Mouse (Mus musculus): Measurements from ENCODE around the gene Rabgap1l. TPM values are rescaled to one million over a fixed set of nuclear protein-coding genes. Genes with fewer than 3 reads are reported as not detected.

Gene Rabgap1l
- polyA plus RNA-seq, 1 experiment, result 14.2 TPM

DNA sequence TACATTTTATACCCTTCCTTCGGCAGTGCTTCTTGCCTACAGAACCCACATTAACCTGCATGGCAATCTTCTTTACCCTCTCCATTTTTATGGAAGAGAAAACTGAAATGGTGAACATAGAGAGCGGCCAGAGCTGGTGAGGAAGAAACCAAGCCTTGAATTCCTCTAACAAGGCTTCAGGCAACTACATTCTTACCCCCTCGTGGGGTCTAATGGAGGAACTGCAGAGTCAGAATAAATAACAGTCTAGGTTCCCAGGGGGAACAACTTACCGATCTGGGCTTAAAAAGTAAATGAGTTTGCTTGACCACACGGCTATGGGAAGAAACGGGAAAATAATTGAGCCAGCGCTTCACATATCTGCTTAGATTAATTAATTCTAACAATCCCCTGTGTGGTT lies 463.2 kb downstream of the Rabgap1l start:
- Histone ChIP-seq H3K4me3 (ENCODE audit: control insufficient read depth, low read depth, low read length) (no peak overlapping the region), H3K36me3 (ENCODE audit: control insufficient read depth, insufficient read depth, low read length) (no peaks in the 10 kb centered on the region), H3K4me1 (ENCODE audit: control insufficient read depth, insufficient read depth, low read length) (no peaks in the 10 kb centered on the region), H3K27me3 (ENCODE audit: control insufficient read depth, insufficient read depth, low read length) (no peaks in the 10 kb centered on the region), H3K27ac (ENCODE audit: control insufficient read depth, insufficient read depth, low read depth, low read length) (no peak overlapping the region)
- TF ChIP-seq POLR2A (IDR thresholded peaks at IDR 0.05; ENCODE audit: control insufficient read depth, low read depth, low read length), result no peak
- no peak for TF ChIP-seq CTCF (IDR thresholded peaks at IDR 0.05; ENCODE audit: control insufficient read depth, insufficient read depth, insufficient replicate concordance, low read depth, low read length)

DNA sequence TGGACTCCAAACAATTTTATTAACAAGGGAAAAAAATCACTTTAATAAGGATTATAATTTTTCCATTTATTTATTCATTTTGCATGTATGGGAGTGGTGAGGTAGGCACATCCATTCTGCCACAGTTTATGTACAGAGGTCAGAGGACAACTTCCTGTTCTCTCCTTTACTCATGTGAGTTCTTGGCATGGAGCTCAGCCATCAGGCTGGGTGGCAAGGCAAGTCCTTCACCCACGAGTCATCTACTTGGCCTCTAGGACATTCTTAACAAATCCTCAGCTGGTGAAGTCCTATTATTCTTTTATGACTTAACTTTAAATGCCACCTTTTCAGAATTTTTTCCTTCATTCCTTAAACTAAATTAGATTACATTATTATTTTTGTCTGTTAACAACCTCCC lies 465.5 kb downstream of the Rabgap1l start:
- no peak for TF ChIP-seq POLR2A (IDR thresholded peaks at IDR 0.05; ENCODE audit: control insufficient read depth, low read depth, low read length)
- no peak for TF ChIP-seq CTCF (IDR thresholded peaks at IDR 0.05; ENCODE audit: control insufficient read depth, insufficient read depth, insufficient replicate concordance, low read depth, low read length)
- no peaks in the 10 kb centered on the region for H3K27me3 ChIP-seq (ENCODE audit: control insufficient read depth, insufficient read depth, low read length)
- no peaks in the 10 kb centered on the region for H3K4me1 ChIP-seq (ENCODE audit: control insufficient read depth, insufficient read depth, low read length)
- H3K36me3 ChIP-seq (ENCODE audit: control insufficient read depth, insufficient read depth, low read length), result no peaks in the 10 kb centered on the region
- H3K4me3 ChIP-seq (ENCODE audit: control insufficient read depth, low read depth, low read length), result no peak overlapping the region
- no peak overlapping the region for H3K27ac ChIP-seq (ENCODE audit: control insufficient read depth, insufficient read depth, low read depth, low read length)

DNA sequence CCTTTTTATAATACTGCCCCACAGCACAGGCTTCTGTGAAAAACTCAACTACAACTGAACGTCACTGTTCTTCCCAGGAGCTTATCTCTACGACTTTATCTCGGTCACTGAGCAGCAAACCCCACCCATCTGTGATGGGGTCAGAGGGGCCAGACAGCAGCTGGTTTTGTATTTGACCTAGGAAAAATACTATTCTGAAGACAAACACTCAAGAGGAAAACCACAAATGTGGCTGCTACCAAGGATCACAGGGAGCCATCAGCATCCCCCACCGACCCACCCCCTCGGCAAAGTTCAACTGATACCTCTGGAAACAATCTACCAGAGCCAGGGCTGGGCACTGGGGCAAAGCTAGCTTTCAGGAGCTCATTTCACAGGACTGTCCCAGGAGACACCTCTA lies 467.5 kb downstream of the Rabgap1l start:
- H3K4me1 ChIP-seq (ENCODE audit: control insufficient read depth, insufficient read depth, low read length), result no peaks in the 10 kb centered on the region
- H3K36me3 ChIP-seq (ENCODE audit: control insufficient read depth, insufficient read depth, low read length), result no peaks in the 10 kb centered on the region
- H3K27ac ChIP-seq (ENCODE audit: control insufficient read depth, insufficient read depth, low read depth, low read length), result no peak overlapping the region
- H3K27me3 ChIP-seq (ENCODE audit: control insufficient read depth, insufficient read depth, low read length), result no peaks in the 10 kb centered on the region
- H3K4me3 ChIP-seq (ENCODE audit: control insufficient read depth, low read depth, low read length), result no peak overlapping the region
- TF ChIP-seq POLR2A (IDR thresholded peaks at IDR 0.05; ENCODE audit: control insufficient read depth, low read depth, low read length) (no peak), CTCF (IDR thresholded peaks at IDR 0.05; ENCODE audit: control insufficient read depth, insufficient read depth, insufficient replicate concordance, low read depth, low read length) (no peak)

DNA sequence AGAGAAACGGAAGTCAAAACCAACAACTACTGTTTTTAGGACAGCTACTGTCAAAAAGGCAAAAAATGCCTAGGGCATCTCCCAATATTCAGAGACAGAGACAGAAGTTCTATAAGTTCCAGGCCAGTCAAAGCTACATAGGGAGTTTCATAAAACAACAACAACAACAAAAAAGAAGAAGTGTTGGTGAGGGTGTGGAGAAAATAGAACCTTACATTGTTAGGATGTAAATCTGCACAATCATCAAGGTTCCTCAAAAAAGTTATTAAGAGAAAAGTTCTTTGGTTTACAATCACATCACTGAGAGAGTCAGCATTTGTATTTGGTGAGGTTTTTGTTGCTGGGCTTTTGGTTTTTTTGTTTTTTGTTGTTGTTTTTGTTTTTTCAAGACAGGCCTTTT lies 472.3 kb downstream of the Rabgap1l start:
- TF ChIP-seq CTCF (IDR thresholded peaks at IDR 0.05; ENCODE audit: control insufficient read depth, insufficient read depth, insufficient replicate concordance, low read depth, low read length) (no peak), POLR2A (IDR thresholded peaks at IDR 0.05; ENCODE audit: control insufficient read depth, low read depth, low read length) (no peak)

DNA sequence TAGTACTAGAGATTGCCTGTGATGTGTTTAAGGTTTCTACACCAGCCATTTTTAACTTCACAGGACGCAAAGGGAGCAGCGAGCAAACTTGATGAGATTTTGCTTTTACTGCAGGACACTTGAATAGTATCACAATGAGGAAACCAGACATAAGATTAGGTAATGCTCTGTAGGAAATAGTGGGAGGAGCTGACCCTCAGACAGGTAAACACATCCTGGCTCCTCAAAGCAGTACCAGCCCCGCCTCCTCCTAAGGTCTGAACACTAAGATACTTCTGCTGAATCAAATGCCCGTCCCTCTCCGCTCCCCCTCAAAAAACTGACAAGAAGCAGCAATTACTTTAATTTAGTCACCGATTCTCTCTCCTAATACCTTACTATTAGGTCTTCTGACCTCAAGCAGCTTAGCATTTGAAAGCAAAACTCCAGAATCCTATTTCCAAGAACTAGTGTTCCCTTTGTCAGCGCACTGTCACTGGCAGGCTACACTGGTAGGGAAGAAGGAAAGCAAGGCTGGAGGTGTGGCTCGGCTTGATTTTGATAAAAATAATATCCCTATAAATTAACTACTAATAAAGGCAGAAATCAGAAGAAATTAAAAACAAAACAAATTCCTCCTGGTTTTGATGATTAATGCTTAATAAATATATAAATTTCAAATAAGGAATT lies 474.8 kb downstream of the Rabgap1l start:
- Histone ChIP-seq H3K4me3 (ENCODE audit: control insufficient read depth, low read depth, low read length) (no peak overlapping the region), H3K4me1 (ENCODE audit: control insufficient read depth, insufficient read depth, low read length) (no peaks in the 10 kb centered on the region), H3K36me3 (ENCODE audit: control insufficient read depth, insufficient read depth, low read length) (no peaks in the 10 kb centered on the region), H3K27me3 (ENCODE audit: control insufficient read depth, insufficient read depth, low read length) (no peaks in the 10 kb centered on the region), H3K27ac (ENCODE audit: control insufficient read depth, insufficient read depth, low read depth, low read length) (no peak overlapping the region)
- TF ChIP-seq POLR2A (IDR thresholded peaks at IDR 0.05; ENCODE audit: control insufficient read depth, low read depth, low read length) (no peak), CTCF (IDR thresholded peaks at IDR 0.05; ENCODE audit: control insufficient read depth, insufficient read depth, insufficient replicate concordance, low read depth, low read length) (no peak)

More for the DNA sequence above, 472.3 kb downstream of the Rabgap1l start:
- Histone ChIP-seq H3K36me3 (ENCODE audit: control insufficient read depth, insufficient read depth, low read length) (no peaks in the 10 kb centered on the region), H3K4me3 (ENCODE audit: control insufficient read depth, low read depth, low read length) (no peak overlapping the region), H3K27me3 (ENCODE audit: control insufficient read depth, insufficient read depth, low read length) (no peaks in the 10 kb centered on the region), H3K27ac (ENCODE audit: control insufficient read depth, insufficient read depth, low read depth, low read length) (no peak overlapping the region), H3K4me1 (ENCODE audit: control insufficient read depth, insufficient read depth, low read length) (no peaks in the 10 kb centered on the region)

DNA sequence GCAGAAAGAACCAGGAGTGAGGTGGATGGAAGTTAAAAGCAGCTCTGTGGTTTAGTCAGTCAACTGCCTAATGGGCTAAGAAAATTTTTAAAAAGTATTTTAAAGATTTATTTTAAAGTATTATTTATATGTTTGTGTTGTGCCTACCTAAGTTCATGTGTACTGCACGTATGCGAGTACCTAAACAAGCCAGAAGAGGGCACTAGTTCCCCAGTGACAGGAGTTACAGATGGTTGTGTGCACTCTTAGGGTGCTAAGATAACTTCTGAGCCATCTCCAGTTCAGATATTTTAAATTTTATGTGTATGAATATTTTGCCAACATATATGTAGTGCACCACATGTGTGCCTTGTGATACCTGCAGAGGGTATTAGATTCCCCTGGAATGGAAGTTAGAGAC lies 476.8 kb downstream of the Rabgap1l start:
- no peaks in the 10 kb centered on the region for H3K36me3 ChIP-seq (ENCODE audit: control insufficient read depth, insufficient read depth, low read length)
- no peaks in the 10 kb centered on the region for H3K27me3 ChIP-seq (ENCODE audit: control insufficient read depth, insufficient read depth, low read length)
- no peak for TF ChIP-seq CTCF (IDR thresholded peaks at IDR 0.05; ENCODE audit: control insufficient read depth, insufficient read depth, insufficient replicate concordance, low read depth, low read length)
- no peak for TF ChIP-seq POLR2A (IDR thresholded peaks at IDR 0.05; ENCODE audit: control insufficient read depth, low read depth, low read length)
- H3K4me3 ChIP-seq (ENCODE audit: control insufficient read depth, low read depth, low read length), result no peak overlapping the region
- H3K27ac ChIP-seq (ENCODE audit: control insufficient read depth, insufficient read depth, low read depth, low read length), result no peak overlapping the region
- H3K4me1 ChIP-seq (ENCODE audit: control insufficient read depth, insufficient read depth, low read length), result no peaks in the 10 kb centered on the region

DNA sequence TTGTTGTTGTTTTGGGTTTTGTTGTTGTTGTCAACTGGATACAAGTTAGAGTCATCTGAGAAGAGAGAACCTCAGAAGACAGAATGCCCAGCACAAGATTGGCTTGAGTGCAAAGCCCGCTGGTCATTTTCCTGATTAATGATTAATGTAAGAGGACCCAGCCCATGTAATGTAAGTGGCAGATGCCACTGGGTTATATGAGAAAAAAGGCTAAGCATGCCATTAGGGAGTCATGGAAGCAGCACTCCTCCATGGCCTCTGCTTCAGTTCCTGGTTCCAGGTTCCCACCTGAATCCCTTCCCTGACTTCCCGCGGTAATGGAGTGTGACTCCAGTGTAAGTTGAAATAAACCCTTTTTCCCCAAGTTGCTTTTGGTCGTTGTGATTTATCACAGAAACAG lies 480.4 kb downstream of the Rabgap1l start:
- no peaks in the 10 kb centered on the region for H3K4me1 ChIP-seq (ENCODE audit: control insufficient read depth, insufficient read depth, low read length)
- no peak overlapping the region for H3K4me3 ChIP-seq (ENCODE audit: control insufficient read depth, low read depth, low read length)
- H3K27ac ChIP-seq (ENCODE audit: control insufficient read depth, insufficient read depth, low read depth, low read length), result no peak overlapping the region
- no peaks in the 10 kb centered on the region for H3K27me3 ChIP-seq (ENCODE audit: control insufficient read depth, insufficient read depth, low read length)
- TF ChIP-seq CTCF (IDR thresholded peaks at IDR 0.05; ENCODE audit: control insufficient read depth, insufficient read depth, insufficient replicate concordance, low read depth, low read length) (no peak), POLR2A (IDR thresholded peaks at IDR 0.05; ENCODE audit: control insufficient read depth, low read depth, low read length) (no peak)
- no peaks in the 10 kb centered on the region for H3K36me3 ChIP-seq (ENCODE audit: control insufficient read depth, insufficient read depth, low read length)
